In genomic region chr3:21761219-21761600, GRCm38 (mm10) we compare ENCODE assay signal across 8 mouse cellular contexts.
"Had no signal": no experiment of that assay in that cellular context is flagged by ENCODE, and none has a peak within 500 bp of the region (broad histone marks: within the 10 kb centered on the region; RNA-seq: fewer than 3 reads in every experiment).

No protein-coding gene starts in this region.

- H3K4me2 ChIP-seq: kidney, embryonic 15.5 days; liver, embryonic 11.5 days; liver, embryonic 15.5 days; midbrain, embryonic 12.5 days; neural tube, embryonic 15.5 days had no signal

- H3K36me3 ChIP-seq: kidney, embryonic 15.5 days; liver, embryonic 15.5 days; midbrain, embryonic 12.5 days; neural tube, embryonic 15.5 days had no signal

- H3K27me3 ChIP-seq: kidney, embryonic 15.5 days; liver, embryonic 15.5 days; megakaryocyte, embryonic 14.5 days; midbrain, embryonic 12.5 days; neural tube, embryonic 15.5 days had no signal

- ATAC-seq: lung, postnatal 0 days had no signal

- H3K4me3 ChIP-seq: kidney, embryonic 15.5 days; liver, embryonic 15.5 days; megakaryocyte, embryonic 14.5 days; midbrain, embryonic 12.5 days; neural tube, embryonic 15.5 days had no signal

- DNase-seq: thymus, postnatal 4 days had no signal
